22 mouse cellular contexts compared by ENCODE assay signal in the genomic region with DNA sequence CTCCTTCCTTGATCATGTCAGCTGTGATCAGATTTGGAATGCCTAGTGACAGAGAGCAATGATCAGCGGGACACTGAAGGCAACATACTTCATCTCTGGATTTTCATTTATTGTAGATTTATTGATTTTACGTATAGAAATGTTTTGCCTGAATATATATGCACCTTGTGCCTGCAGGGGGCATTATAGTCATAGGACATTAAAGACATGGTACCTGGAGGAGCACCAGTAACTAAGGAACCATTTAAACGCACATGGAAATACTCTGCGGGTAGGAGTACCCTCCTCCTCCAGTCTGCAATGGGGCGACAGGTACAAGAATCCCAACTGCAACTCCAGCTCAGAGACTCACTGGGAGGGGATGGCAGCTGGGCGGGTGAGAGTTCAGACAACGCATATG. TPM values are rescaled to one million over a fixed set of nuclear protein-coding genes. Genes with fewer than 3 reads are reported as not detected.
DNase-seq lines count a peak whose midpoint lies in the region; ATAC-seq and TF ChIP-seq lines count a peak whose summit lies in the region.
"Had no signal": no experiment of that assay in that cellular context is flagged by ENCODE, and none has a peak within 500 bp of the region (broad histone marks: within the 10 kb centered on the region; RNA-seq: fewer than 3 reads in every experiment).

No protein-coding gene starts in this region.

- DNase-seq in liver, embryonic 14.5 days (ENCODE audit: low read depth in 3 of 3, low spot score in 3 of 3), result no peak
- DNase-seq in liver, result no peak
- peak; percentile 19 for DNase-seq in thymus, postnatal 4 days
- DNase-seq in thymus, postnatal 14 days, result no peak
- no peak for DNase-seq in limb, embryonic 10.5 days (ENCODE audit: low spot score)
- DNase-seq: adrenal gland, postnatal 10 days; cerebellum, adult 8-10 months; gastrocnemius, adult 2 months; heart, postnatal 4 days; right cerebral cortex, postnatal 14 days; thymus, adult 18-20 months had no signal

- no peaks in the 10 kb centered on the region for H3K9me3 ChIP-seq in liver, embryonic 14.5 days (ENCODE audit: control insufficient read depth, low read length)
- no peaks in the 10 kb centered on the region for H3K9me3 ChIP-seq in limb, embryonic 10.5 days (replicated peaks)
- H3K9me3 ChIP-seq: G1E; heart, embryonic 15.5 days; intestine, embryonic 15.5 days; lung, embryonic 15.5 days; stomach, embryonic 15.5 days had no signal

- no peaks in the 10 kb centered on the region for H3K27me3 ChIP-seq in liver, embryonic 14.5 days (ENCODE audit: control insufficient read depth, insufficient read depth, low read length)
- H3K27me3 ChIP-seq in limb, embryonic 10.5 days (ENCODE audit: low read depth, poor library complexity, severe bottlenecking), result no peaks in the 10 kb centered on the region
- H3K27me3 ChIP-seq: heart, embryonic 15.5 days; intestine, embryonic 15.5 days; lung, embryonic 15.5 days; stomach, embryonic 15.5 days had no signal

- no peak overlapping the region for H3K27ac ChIP-seq in liver, embryonic 14.5 days
- no peak overlapping the region for H3K27ac ChIP-seq in limb, embryonic 10.5 days
- H3K27ac ChIP-seq: gastrocnemius, adult 2 months; heart, embryonic 15.5 days; hindbrain, embryonic 14.5 days; intestine, embryonic 15.5 days; lung, embryonic 15.5 days; stomach, embryonic 15.5 days had no signal

- peaks cover 25 to 29% of the 10 kb centered on the region in 2 experiments for H3K4me1 ChIP-seq in liver, embryonic 14.5 days (replicated peaks; ENCODE audit: control insufficient read depth in 2 of 2, insufficient read depth in 2 of 2, low read length in 1 of 2)
- H3K4me1 ChIP-seq in limb, embryonic 10.5 days, result no peaks in the 10 kb centered on the region
- H3K4me1 ChIP-seq: heart, embryonic 15.5 days; lung, embryonic 15.5 days; stomach, embryonic 15.5 days had no signal

- no peak overlapping the region for H3K4me3 ChIP-seq in liver, embryonic 14.5 days (ENCODE audit: insufficient read depth in 1 of 2, low read depth in 2 of 2, low read length in 2 of 2)
- no peak overlapping the region for H3K4me3 ChIP-seq in limb, embryonic 10.5 days
- H3K4me3 ChIP-seq: gastrocnemius, adult 2 months; heart, embryonic 15.5 days; intestine, embryonic 15.5 days; lung, embryonic 15.5 days; stomach, embryonic 15.5 days had no signal

- H3K9ac ChIP-seq in liver, embryonic 14.5 days (replicated peaks), result no peak overlapping the region
- H3K9ac ChIP-seq: heart, embryonic 15.5 days; hindbrain, embryonic 14.5 days; intestine, embryonic 15.5 days; lung, embryonic 15.5 days; stomach, embryonic 15.5 days had no signal

- no peak overlapping the region for H3K4me2 ChIP-seq in liver, embryonic 14.5 days (ENCODE audit: low read depth)
- H3K4me2 ChIP-seq: heart, embryonic 15.5 days; hindbrain, embryonic 14.5 days; intestine, embryonic 15.5 days; liver, embryonic 11.5 days; lung, embryonic 15.5 days; midbrain, embryonic 11.5 days; stomach, embryonic 15.5 days had no signal

- no peak for ATAC-seq in liver, embryonic 14.5 days (ENCODE audit: insufficient read depth)
- ATAC-seq in erythroblast, adult 5-6 weeks (replicated peaks; ENCODE audit: low FRiP score, poor library complexity, severe bottlenecking), result 0 out of 2 replicates have a peak, but pooled peaks have one; percentile 44
- ATAC-seq in activated CD4-positive, CD25-positive, alpha-beta regulatory T cell, adult 4 months, result no peak
- ATAC-seq: forebrain, embryonic 14.5 days; intestine, embryonic 15.5 days had no signal

- no peak for TF ChIP-seq EP300 in liver, embryonic 14.5 days (IDR thresholded peaks at IDR 0.05; ENCODE audit: low read depth)

- peaks cover 85% of the 10 kb centered on the region for H3K36me3 ChIP-seq in liver, embryonic 14.5 days (replicated peaks; ENCODE audit: control insufficient read depth, insufficient read depth, low read depth)
- peaks cover 100% of the 10 kb centered on the region for H3K36me3 ChIP-seq in limb, embryonic 10.5 days

- peak; percentile 27; the same call in 1 of the 2 replicates for TF ChIP-seq CTCF in liver, embryonic 14.5 days (IDR thresholded peaks at IDR 0.05; ENCODE audit: low read depth)

- WGBS in liver, embryonic 14.5 days (ENCODE audit: insufficient replicate concordance), result 85% methylated on average over 7 of the region's 7 CpGs
- WGBS in limb, embryonic 10.5 days, result 93% methylated on average over 7 of the region's 7 CpGs

RNA-seq across cellular contexts. Expression of gene Mthfd2, which starts 16.7 kb away (rescaled TPM):
- polyA plus RNA-seq in liver, embryonic 14.5 days (2012; rRNA removed), result 28.5 and 44.4 TPM in 2 replicates
- polyA plus RNA-seq in liver, embryonic 14.5 days (2014; fragmentation: Nextera tagmentation; extraction: Ambion mirVana), result 66.0 and 67.7 TPM in 2 replicates
- 13.8 and 21.1 TPM in 2 replicates for total RNA-seq in erythroblast, adult 5-6 weeks (2015; ENCODE audit: low replicate concordance)
- total RNA-seq in erythroblast, adult 5-6 weeks (2017; ENCODE audit: low replicate concordance), result 21.8 and 29.0 TPM in 2 replicates
- polyA plus RNA-seq in activated CD4-positive, CD25-positive, alpha-beta regulatory T cell, adult 4 months (2017; shearing (Covaris generic)), result 100 to 1,000 TPM; 124 to 145 TPM
- polyA plus RNA-seq in limb, embryonic 10.5 days (2016; fragmentation: Nextera tagmentation; extraction: Ambion mirVana), result 64.9 and 94.0 TPM in 2 replicates

RNA-seq across cellular contexts. Expression of gene Mob1a, which starts 16.8 kb away (rescaled TPM):
- 19.0 and 25.2 TPM in 2 replicates for polyA plus RNA-seq in liver, embryonic 14.5 days (2012; rRNA removed)
- polyA plus RNA-seq in liver, embryonic 14.5 days (2014; fragmentation: Nextera tagmentation; extraction: Ambion mirVana), result 39.4 and 43.3 TPM in 2 replicates
- 51.6 and 54.6 TPM in 2 replicates for total RNA-seq in erythroblast, adult 5-6 weeks (2015; ENCODE audit: low replicate concordance)
- 71.1 and 78.7 TPM in 2 replicates for total RNA-seq in erythroblast, adult 5-6 weeks (2017; ENCODE audit: low replicate concordance)
- polyA plus RNA-seq in activated CD4-positive, CD25-positive, alpha-beta regulatory T cell, adult 4 months (2017; shearing (Covaris generic)), result 10 to 100 TPM; 66.3 to 74.8 TPM
- 54.1 and 63.3 TPM in 2 replicates for polyA plus RNA-seq in limb, embryonic 10.5 days (2016; fragmentation: Nextera tagmentation; extraction: Ambion mirVana)

RNA-seq across cellular contexts. Expression of gene Bola3, which starts 39.9 kb away (rescaled TPM):
- polyA plus RNA-seq in liver, embryonic 14.5 days (2012; rRNA removed), result 28.8 and 92.1 TPM in 2 replicates
- polyA plus RNA-seq in liver, embryonic 14.5 days (2014; fragmentation: Nextera tagmentation; extraction: Ambion mirVana), result 342 and 357 TPM in 2 replicates
- total RNA-seq in erythroblast, adult 5-6 weeks (2015; ENCODE audit: low replicate concordance), result 99.1 and 113 TPM in 2 replicates
- total RNA-seq in erythroblast, adult 5-6 weeks (2017; ENCODE audit: low replicate concordance), result 93.6 and 115 TPM in 2 replicates
- polyA plus RNA-seq in activated CD4-positive, CD25-positive, alpha-beta regulatory T cell, adult 4 months (2017; shearing (Covaris generic)), result 10 to 100 TPM; 66.0 to 72.3 TPM
- polyA plus RNA-seq in limb, embryonic 10.5 days (2016; fragmentation: Nextera tagmentation; extraction: Ambion mirVana), result 162 and 171 TPM in 2 replicates
